Mouse (Mus musculus) midbrain, embryonic 15.5 days (tissue): Measurements from ENCODE around the gene Olfr610. TPM values are rescaled to one million over a fixed set of nuclear protein-coding genes. Genes with fewer than 3 reads are reported as not detected.
"Not testable (repeated sequence)": the region's sequence is repeated elsewhere in the genome, so short reads cannot be mapped to it uniquely, and the experiment has no call there.

Source experiments
- ATAC-seq: fragments of 200-750 bp; cut with Nextera tagmentation; replicated peaks from 2 replicates; pipeline ENCODE4 v1.8.0; 2017; ENCODE audit warnings: moderate TSS enrichment
- H3K27ac ChIP-seq: fragments of 300-500 bp; sonication (generic); 2 replicates; pipeline ENCODE4 v1.5.1; 2015; ENCODE audit warnings: mild to moderate bottlenecking, inconsistent platforms
- H3K27me3 ChIP-seq: fragments of 300-500 bp; sonication (generic); replicated peaks from 2 replicates; pipeline ENCODE4 v1.6.1; 2015; ENCODE audit warnings: inconsistent platforms
- H3K36me3 ChIP-seq: fragments of 300-500 bp; sonication (generic); replicated peaks from 2 replicates; pipeline ENCODE4 v1.6.1; 2015; ENCODE audit warnings: inconsistent platforms
- H3K4me1 ChIP-seq: fragments of 300-500 bp; sonication (generic); 2 replicates; pipeline ENCODE4 v1.6.1; 2015; ENCODE audit warnings: inconsistent platforms
- H3K4me2 ChIP-seq: fragments of 300-500 bp; sonication (generic); 2 replicates; pipeline ENCODE4 v1.6.1; 2015; ENCODE audit warnings: inconsistent platforms, mild to moderate bottlenecking, moderate library complexity
- H3K4me3 ChIP-seq: fragments of 300-500 bp; sonication (generic); 2 replicates; pipeline ENCODE4 v1.5.1; 2015; ENCODE audit warnings: mild to moderate bottlenecking, inconsistent platforms
- H3K9ac ChIP-seq: fragments of 300-500 bp; sonication (generic); 2 replicates; pipeline ENCODE4 v1.6.1; 2015; ENCODE audit warnings: mild to moderate bottlenecking, inconsistent platforms
- H3K9me3 ChIP-seq: fragments of 300-500 bp; sonication (generic); 2 replicates; pipeline ENCODE4 v1.6.1; 2016; ENCODE audit warnings: inconsistent platforms
- WGBS: fragments of 180-500 bp; shearing (Covaris S2); methylation state at CpG from one replicate; pipeline ENCODE4 v1.1.7; 2015; ENCODE audit warnings: mixed read lengths; 5-methylcytosine and 5-hydroxymethylcytosine counted together
- polyA plus RNA-seq: library from polyadenylated mRNA; unstranded; fragments of >200 nt; fragmentation: Nextera tagmentation; extraction: Ambion mirVana; gene quantifications from 2 replicates; pipeline ENCODE4 v1.2.1, GENCODE M21; 2015

The Olfr610 gene
- polyA plus RNA-seq: not detected in 2 replicates

GRCm38 (mm10) chr7:103512022-103512421 is at the start of gene Olfr610:
TSS of gene Olfr610 (minus strand) at chr7:103512122.
- Histone ChIP-seq H3K36me3 (no peaks in the 10 kb centered on the region), H3K27me3 (no peaks in the 10 kb centered on the region), H3K9ac (no peak within 1 kb of the TSS), H3K4me1 (no peaks in the 10 kb centered on the region), H3K9me3 (no peaks in the 10 kb centered on the region), H3K4me3 (no peak within 1 kb of the TSS), H3K27ac (no peak within 1 kb of the TSS), H3K4me2 (no peak within 1 kb of the TSS)
- WGBS: 89% methylated on average over 2 of the region's 2 CpGs
- ATAC-seq: no peak

- 86% methylated on average over 2 of the region's 2 CpGs for whole genome bisulfite sequencing
- H3K4me2 ChIP-seq: no peak within 1 kb of the TSS
- no peaks in the 10 kb centered on the region for H3K9me3 ChIP-seq
These were observed 43.9 kb upstream of the Olfr610 start, which contains the start of gene Olfr615 for GRCm38 (mm10) chr7:103555779-103556178. TSS of gene Olfr615 (plus strand) at chr7:103556079.

GRCm38 (mm10) chr7:103547774-103548173 is 35.9 kb upstream of the Olfr610 start, which contains the start of gene Olfr613:
TSS of gene Olfr613 (plus strand) at chr7:103548074.
- 81% methylated on average over 2 of the region's 2 CpGs for WGBS
- no peak for ATAC-seq
- no peaks in the 10 kb centered on the region for H3K9me3 ChIP-seq

More at GRCm38 (mm10) chr7:103555779-103556178, 43.9 kb upstream of the Olfr610 start, which contains the start of gene Olfr615:
- no peak for ATAC-seq
- no peaks in the 10 kb centered on the region for H3K36me3 ChIP-seq
- H3K4me3 ChIP-seq: no peak within 1 kb of the TSS
- H3K27ac ChIP-seq: no peak within 1 kb of the TSS
- no peaks in the 10 kb centered on the region for H3K27me3 ChIP-seq
- H3K4me1 ChIP-seq: no peaks in the 10 kb centered on the region
- no peak within 1 kb of the TSS for H3K9ac ChIP-seq

GRCm38 (mm10) chr7:103542617-103543016 is 30.7 kb upstream of the Olfr610 start, which contains the start of gene Olfr612:
TSS of gene Olfr612 (minus strand) at chr7:103542717.
- H3K9ac ChIP-seq, H3K4me1 ChIP-seq, H3K27me3 ChIP-seq, H3K36me3 ChIP-seq, ATAC-seq, H3K4me3 ChIP-seq, H3K27ac ChIP-seq, H3K9me3 ChIP-seq, H3K4me2 ChIP-seq: not testable (repeated sequence)
- 84% methylated on average over 2 of the region's 2 CpGs for WGBS

More at GRCm38 (mm10) chr7:103547774-103548173, 35.9 kb upstream of the Olfr610 start, which contains the start of gene Olfr613:
- Histone ChIP-seq H3K27me3 (no peaks in the 10 kb centered on the region), H3K9ac (no peak within 1 kb of the TSS), H3K27ac (no peak within 1 kb of the TSS), H3K4me3 (no peak within 1 kb of the TSS), H3K36me3 (no peaks in the 10 kb centered on the region), H3K4me2 (no peak within 1 kb of the TSS), H3K4me1 (no peaks in the 10 kb centered on the region)

GRCm38 (mm10) chr7:103520746-103521145 is 8.8 kb upstream of the Olfr610 start, which contains the start of gene Olfr611:
TSS of gene Olfr611 (minus strand) at chr7:103520846.
- H3K36me3 ChIP-seq, H3K9ac ChIP-seq, H3K27me3 ChIP-seq, H3K9me3 ChIP-seq, H3K4me1 ChIP-seq, H3K4me3 ChIP-seq, H3K4me2 ChIP-seq, H3K27ac ChIP-seq, ATAC-seq: not testable (repeated sequence)
- WGBS: 52% methylated on average over 1 of the region's 1 CpGs

GRCm38 (mm10) chr7:103497962-103498361 is 14.0 kb downstream of the Olfr610 start, which contains the start of gene Olfr609:
TSS of gene Olfr609 (minus strand) at chr7:103498062.
- ATAC-seq: no peak
- H3K27ac ChIP-seq: no peak within 1 kb of the TSS
- H3K9ac ChIP-seq: no peak within 1 kb of the TSS
- WGBS: 64% methylated on average over 1 of the region's 1 CpGs
- H3K4me1 ChIP-seq: no peaks in the 10 kb centered on the region
- H3K4me3 ChIP-seq: no peak within 1 kb of the TSS
- no peak within 1 kb of the TSS for H3K4me2 ChIP-seq
- no peaks in the 10 kb centered on the region for H3K27me3 ChIP-seq
- H3K36me3 ChIP-seq: no peaks in the 10 kb centered on the region
- no peaks in the 10 kb centered on the region for H3K9me3 ChIP-seq

GRCm38 (mm10) chr7:103477106-103477505 is 34.8 kb downstream of the Olfr610 start:
- not testable (repeated sequence) for H3K36me3 ChIP-seq, H3K4me3 ChIP-seq, H3K4me2 ChIP-seq, ATAC-seq, H3K27ac ChIP-seq, H3K9me3 ChIP-seq, H3K4me1 ChIP-seq, H3K9ac ChIP-seq, H3K27me3 ChIP-seq
- 90% methylated on average over 9 of the region's 9 CpGs for WGBS

- H3K4me3 ChIP-seq: no peak within 1 kb of the TSS
- no peak within 1 kb of the TSS for H3K4me2 ChIP-seq
- ATAC-seq: no peak
- no peak within 1 kb of the TSS for H3K27ac ChIP-seq
- no peaks in the 10 kb centered on the region for H3K36me3 ChIP-seq
- no peaks in the 10 kb centered on the region for H3K4me1 ChIP-seq
- H3K27me3 ChIP-seq: no peaks in the 10 kb centered on the region
- H3K9ac ChIP-seq: no peak within 1 kb of the TSS
- no peaks in the 10 kb centered on the region for H3K9me3 ChIP-seq
These were observed 42.3 kb downstream of the Olfr610 start, which contains the start of gene Olfr608 for GRCm38 (mm10) chr7:103469577-103469976. TSS of gene Olfr608 (plus strand) at chr7:103469877.

GRCm38 (mm10) chr7:103460590-103460989 is 51.3 kb downstream of the Olfr610 start:
- no peak for ATAC-seq
- Histone ChIP-seq H3K4me3 (no peak overlapping the region), H3K9ac (no peak overlapping the region), H3K4me2 (no peak overlapping the region), H3K36me3 (no peaks in the 10 kb centered on the region), H3K27me3 (no peaks in the 10 kb centered on the region), H3K9me3 (no peaks in the 10 kb centered on the region), H3K4me1 (no peaks in the 10 kb centered on the region), H3K27ac (no peak overlapping the region)
- 94% methylated on average over 5 of the region's 5 CpGs for WGBS

Other genes with a start within 250 kb of the Olfr610 start
- gene Olfr596, start 206.5 kb downstream of the Olfr610 start, polyA plus RNA-seq: not detected in 2 replicates
- not detected in 2 replicates for gene Olfr597, start 195.8 kb downstream of the Olfr610 start, polyA plus RNA-seq
- not detected in 2 replicates for gene Olfr598, start 188.6 kb downstream of the Olfr610 start, polyA plus RNA-seq
- gene Olfr599, start 176.2 kb downstream of the Olfr610 start, polyA plus RNA-seq: not detected in 2 replicates
- gene Olfr600, start 162.5 kb downstream of the Olfr610 start, polyA plus RNA-seq: not detected in 2 replicates
- gene Olfr601, start 149.5 kb downstream of the Olfr610 start, polyA plus RNA-seq: not detected in 2 replicates
- gene Olfr603, start 125.9 kb downstream of the Olfr610 start, polyA plus RNA-seq: not detected in 2 replicates
- not detected in 2 replicates for gene Usp17lc, start 97.0 kb downstream of the Olfr610 start, polyA plus RNA-seq
- gene Olfr605, start 66.7 kb downstream of the Olfr610 start, polyA plus RNA-seq: not detected in 2 replicates
- gene Olfr606, start 63.1 kb downstream of the Olfr610 start, polyA plus RNA-seq: not detected in 2 replicates
- gene Olfr607, start 48.0 kb downstream of the Olfr610 start, polyA plus RNA-seq: not detected in 2 replicates
- gene Olfr608, start 42.2 kb downstream of the Olfr610 start, polyA plus RNA-seq: not detected in 2 replicates
- not detected in 2 replicates for gene Olfr609, start 14.1 kb downstream of the Olfr610 start, polyA plus RNA-seq
- gene Olfr611, start 8.7 kb upstream of the Olfr610 start, polyA plus RNA-seq: not detected in 2 replicates
- not detected in 2 replicates for gene Olfr612, start 30.6 kb upstream of the Olfr610 start, polyA plus RNA-seq
- gene Olfr613, start 36.0 kb upstream of the Olfr610 start, polyA plus RNA-seq: not detected in 2 replicates
- not detected in 2 replicates for gene Olfr615, start 44.0 kb upstream of the Olfr610 start, polyA plus RNA-seq
- gene Olfr616, start 57.0 kb upstream of the Olfr610 start, polyA plus RNA-seq: not detected in 2 replicates
- not detected in 2 replicates for gene Olfr617, start 60.9 kb upstream of the Olfr610 start, polyA plus RNA-seq
- gene Olfr618, start 78.0 kb upstream of the Olfr610 start, polyA plus RNA-seq: 0.18 TPM in 1 of 2 replicates, not detected in the other
- not detected in 2 replicates for gene Olfr619, start 88.5 kb upstream of the Olfr610 start, polyA plus RNA-seq
- not detected in 2 replicates for gene Olfr620, start 100.4 kb upstream of the Olfr610 start, polyA plus RNA-seq
- gene Olfr622, start 130.6 kb upstream of the Olfr610 start, polyA plus RNA-seq: not detected in 2 replicates
- not detected in 2 replicates for gene Olfr623, start 151.6 kb upstream of the Olfr610 start, polyA plus RNA-seq
- 0.05 TPM in 1 of 2 replicates, not detected in the other for gene Olfr624, start 159.1 kb upstream of the Olfr610 start, polyA plus RNA-seq
- gene Olfr625-ps1, start 170.6 kb upstream of the Olfr610 start, polyA plus RNA-seq: not detected in 2 replicates
- not detected in 2 replicates for gene Olfr243, start 202.5 kb upstream of the Olfr610 start, polyA plus RNA-seq
- not detected in 2 replicates for gene Olfr628, start 218.3 kb upstream of the Olfr610 start, polyA plus RNA-seq
- gene Olfr629, start 232.8 kb upstream of the Olfr610 start, polyA plus RNA-seq: not detected in 2 replicates
- not detected in 2 replicates for gene Olfr630, start 245.2 kb upstream of the Olfr610 start, polyA plus RNA-seq